Mouse (Mus musculus): ENCODE data around the gene Ankrd11.
"Not testable (repeated sequence)": the region's sequence is repeated elsewhere in the genome, so short reads cannot be mapped to it uniquely, and the experiment has no call there.

Ankrd11 gene

DNA sequence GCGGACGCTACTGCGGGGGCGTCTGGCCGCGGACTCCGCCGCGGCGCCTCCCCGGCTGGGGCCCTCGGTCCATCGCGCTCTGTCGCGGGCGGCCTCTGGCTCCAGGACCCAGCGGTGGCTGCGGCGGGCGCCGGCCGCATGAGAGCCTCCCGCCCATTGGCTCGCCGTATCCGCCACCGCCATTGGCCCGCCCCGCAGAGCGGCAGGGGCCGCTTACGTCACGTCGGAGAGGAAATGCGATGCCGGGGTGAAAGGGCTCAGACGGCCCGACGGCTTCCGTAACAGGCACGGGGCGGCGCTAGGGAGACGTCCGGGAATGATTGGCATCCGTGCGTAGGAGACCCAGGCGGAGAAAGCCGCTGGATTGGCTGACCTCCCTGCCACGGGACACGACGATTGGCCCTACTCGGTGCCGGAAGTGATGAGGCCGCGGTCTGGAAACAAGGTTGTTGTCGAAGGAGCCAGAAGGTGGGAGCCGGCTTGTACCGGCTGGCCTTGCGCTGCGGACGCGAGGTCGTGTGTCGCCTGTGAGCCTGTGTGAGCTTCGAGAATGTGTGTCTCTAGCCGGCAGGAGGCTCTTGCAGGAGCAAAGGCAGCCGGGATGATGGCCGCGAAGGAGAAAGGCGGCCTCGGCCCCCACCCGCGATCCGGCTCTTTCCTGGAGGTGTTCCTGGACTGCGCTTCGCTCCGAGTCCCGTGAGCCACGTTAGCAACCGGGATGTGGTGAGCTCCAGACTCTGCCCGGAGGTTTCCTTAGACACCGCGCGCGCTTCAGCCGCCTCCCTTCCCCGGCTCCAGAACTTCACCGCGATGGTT is at the start of gene Ankrd11:
Gene Ankrd11 (minus strand): TSS at position 120 of the 816 bp plus-strand sequence.
- DNase-seq (ENCODE audit: low spot score), result peak; percentile 100

DNA sequence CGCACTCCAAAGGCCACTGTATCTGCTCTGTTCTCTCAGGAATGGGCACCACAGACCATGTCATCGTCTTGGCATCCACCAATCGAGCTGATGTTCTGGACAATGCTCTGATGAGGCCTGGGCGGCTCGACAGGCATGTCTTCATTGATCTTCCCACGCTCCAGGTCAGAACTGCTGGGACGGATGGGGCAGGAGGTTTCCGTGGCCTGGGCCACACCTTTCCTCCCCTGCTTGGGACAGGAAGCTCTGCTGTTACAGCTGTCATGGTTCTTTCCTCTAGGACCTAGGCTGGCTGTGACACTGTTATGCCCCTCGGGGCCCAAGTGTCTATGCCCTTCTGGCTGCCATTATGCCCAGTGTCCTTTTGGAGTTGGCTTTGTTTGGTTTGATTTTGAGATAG is 45.2 kb upstream of the Ankrd11 start:
- no peak for DNase-seq (ENCODE audit: low spot score)

DNA sequence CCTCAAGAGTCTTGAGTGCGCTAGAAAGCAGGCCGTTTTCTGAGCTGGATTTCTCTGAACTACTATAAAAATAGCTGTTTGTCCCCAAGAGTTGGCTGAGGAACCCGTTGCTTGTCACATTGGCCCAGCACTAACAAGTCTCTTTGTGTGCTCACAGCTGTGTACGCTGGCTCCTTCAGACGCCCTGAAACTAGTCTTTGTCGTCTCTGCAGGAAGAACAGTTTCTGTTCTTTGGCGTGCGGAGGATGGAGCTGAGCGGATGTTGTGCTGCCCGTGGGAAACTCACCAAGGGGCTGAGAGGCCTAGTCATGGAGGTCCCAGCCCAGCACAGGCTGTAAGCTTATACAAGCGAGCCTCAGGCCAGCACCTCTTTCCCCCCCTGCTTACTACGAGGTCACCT is 41.5 kb upstream of the Ankrd11 start:
- DNase-seq (ENCODE audit: low spot score), result no peak

DNA sequence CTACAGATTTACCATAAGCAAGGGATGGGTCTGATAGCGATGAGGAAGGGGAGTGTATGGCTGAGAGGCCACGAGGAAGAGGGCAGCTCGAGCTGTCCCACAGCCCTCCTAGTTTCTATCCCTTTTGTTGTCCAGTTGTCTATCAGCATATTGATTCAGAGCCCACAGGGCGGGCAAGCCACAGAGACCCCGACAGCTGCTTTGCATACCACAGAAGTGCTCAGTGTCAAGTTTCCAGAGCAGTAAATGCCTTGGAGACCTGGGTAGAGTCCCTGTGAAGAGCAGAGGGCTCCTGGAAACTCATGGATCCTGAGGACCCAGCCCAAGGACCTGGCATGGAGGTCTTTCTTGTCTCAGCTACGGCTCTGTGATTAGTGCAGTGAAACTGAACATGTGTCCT is 40.9 kb upstream of the Ankrd11 start:
- DNase-seq (ENCODE audit: low spot score), result no peak

DNA sequence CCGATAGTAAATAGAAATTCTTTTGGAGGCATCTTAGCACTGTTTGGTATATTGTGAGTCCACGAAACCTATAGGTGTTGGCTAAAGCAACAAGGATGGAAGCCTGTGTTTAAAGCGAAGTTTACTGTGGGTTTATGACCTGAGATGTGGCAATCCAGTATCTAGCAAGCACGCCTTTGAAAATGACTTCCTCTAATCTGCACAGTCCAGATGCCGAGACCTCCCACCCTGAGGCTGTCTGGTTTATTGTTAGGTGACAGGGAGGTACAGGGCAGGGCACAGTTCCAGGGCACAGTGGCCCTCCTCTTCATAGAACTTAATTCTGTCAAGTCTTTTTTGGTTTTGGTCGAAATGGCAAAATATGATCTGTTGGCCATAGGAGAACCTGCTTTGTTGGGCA is 35.1 kb upstream of the Ankrd11 start:
- DNase-seq (ENCODE audit: low spot score), result no peak

DNA sequence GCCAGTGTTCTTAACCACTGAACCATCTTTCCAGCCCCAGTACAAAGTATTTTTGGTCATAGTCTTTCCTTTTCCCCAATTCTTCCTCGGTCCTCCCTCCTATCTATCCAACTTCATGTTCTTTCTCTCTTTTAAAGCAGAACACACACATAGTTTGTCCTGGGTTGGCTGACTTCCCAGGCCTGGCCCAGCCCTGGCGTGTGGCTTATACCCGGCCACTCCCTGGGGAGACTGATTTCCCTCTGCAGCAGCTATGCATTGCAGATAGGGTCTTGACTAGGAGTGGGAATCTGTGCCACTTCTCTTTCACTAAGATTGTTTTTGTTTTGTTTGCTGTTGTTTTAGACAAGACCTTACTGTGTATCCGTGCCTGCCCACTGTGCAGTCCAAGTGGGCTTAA is 29.1 kb upstream of the Ankrd11 start:
- DNase-seq (ENCODE audit: low spot score), result no peak

DNA sequence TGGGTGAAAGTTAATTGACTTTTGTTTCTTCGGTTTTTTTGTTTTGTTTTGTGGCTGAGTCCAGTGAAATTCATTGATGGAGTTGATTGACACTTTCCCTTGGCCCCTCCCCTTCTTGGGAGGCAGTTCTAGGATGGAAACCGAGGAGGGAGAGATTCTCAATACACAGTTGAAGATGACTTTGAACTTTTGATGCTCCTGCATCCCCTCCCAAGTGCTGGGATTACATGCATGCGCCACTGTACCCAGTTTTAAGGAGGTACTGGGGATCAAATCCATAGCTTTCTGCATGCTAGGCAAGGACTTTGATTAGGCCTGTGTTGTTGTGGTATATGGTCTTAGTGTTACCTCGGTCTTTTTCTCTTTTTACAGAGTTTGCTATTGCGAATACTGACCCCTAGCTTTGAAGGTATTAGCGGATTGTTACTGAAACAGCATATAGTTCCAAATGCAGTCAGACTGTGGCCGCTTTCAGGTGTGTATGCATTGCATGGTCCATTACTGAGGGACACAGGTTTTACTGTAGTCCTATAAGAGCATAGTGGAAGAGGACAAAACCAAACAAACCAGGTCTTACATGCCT is 24.1 kb upstream of the Ankrd11 start:
- peak; percentile 68 for DNase-seq (ENCODE audit: low spot score)

DNA sequence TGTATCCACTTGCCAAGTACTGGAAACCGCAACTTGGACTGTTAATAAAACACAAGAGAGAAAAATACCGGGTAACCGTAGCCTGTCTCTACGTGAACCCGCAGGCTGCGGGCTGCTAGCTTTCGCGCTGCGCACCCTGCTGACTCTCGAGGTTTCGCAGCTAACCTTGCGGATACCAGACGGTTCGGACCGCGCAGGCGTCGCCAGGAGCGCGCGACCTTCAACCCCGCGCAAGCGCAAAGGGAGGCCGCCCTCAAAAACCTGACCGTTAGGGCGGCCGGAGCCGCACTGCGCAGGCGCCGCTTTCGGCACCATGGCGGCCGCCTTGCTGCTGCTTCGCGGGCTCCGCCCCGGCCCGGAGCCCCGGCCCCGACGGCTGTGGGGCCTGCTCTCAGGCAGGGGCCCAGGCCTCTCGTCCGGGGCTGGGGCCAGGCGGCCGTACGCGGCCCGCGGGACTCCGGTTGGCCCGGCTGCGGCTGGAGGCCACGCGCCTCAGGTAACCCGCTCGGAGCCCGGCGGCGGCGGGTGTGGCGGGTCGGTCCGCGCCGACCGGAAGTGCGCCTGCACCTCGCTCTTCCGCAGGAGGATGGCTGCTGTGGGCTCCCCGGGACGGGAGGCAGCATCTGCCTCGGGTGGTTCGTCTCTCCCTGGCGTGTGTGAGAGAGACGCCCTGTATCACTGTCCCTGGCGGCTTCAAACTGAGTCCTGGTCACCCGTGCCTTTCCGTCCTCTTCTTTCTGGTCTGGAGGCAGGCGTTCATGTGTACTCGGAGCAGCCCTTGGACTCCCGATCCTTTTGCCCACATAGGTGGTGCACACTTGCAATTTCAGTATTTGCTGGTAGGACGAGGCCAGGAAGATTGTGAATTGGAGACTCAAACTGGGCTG is 23.4 kb upstream of the Ankrd11 start:
- peak; percentile 98 for DNase-seq (ENCODE audit: low spot score)

DNA sequence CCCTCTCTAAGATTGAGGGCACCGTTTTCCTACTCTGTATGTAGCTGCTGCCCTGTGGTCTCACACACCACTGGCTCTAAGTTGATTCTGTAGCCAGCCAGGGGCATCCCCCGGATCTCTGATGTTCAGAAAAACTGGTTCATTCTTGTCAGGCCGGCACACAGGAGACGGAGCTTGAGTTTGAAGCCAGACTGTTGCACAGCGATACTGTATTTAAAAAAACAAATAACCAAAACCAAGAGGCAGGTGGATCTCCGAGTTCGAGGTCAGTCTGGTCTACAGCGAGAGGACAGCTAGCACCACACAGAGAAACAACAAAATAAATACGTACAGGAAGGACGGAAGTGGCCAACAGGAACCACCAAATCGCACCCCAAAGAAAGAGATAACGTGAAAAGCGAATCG is 22.7 kb upstream of the Ankrd11 start:
- DNase-seq (ENCODE audit: low spot score), result peak; percentile 66

DNA sequence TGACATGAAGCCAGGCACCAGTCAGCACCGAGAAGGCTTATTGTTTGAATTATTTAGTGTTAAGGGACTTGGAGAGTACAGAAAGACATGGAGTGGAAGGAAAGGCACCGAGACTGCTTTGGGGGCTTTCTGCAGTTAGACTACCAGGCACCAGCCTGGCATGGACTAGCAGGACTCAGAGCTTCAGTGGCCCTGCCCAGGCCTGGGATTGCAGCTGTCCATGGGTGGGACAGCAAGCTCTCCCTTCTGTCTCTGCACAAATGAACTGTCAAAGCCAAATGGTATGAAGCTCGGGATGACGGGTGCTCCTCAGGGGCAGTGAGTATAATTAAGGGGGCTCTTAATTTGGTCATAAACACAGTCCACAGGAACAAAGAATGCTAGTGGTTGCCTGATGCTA is 22.0 kb upstream of the Ankrd11 start:
- DNase-seq (ENCODE audit: low spot score), result no peak

DNA sequence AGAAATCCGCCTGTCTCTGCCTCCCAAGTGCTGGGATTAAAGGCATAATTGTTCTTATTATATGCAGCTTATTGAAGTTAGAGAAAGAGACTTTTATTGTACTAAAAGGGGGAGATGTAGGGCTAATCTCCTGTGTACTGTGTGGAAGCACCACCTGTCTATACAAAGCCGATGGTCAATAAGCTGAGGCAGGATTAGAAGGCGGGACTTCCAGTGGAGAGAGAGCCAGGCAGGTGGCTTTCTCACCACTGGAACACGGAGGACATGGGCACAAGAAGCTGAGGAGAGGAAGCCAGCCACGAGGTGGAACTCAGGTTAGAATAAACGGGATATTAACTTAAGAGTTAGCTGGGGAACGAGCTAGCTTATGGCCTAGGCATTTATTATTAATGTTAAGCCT is 20.6 kb upstream of the Ankrd11 start, which contains the start of gene Spg7:
Gene Spg7 (plus strand): TSS at position 222 of the 400 bp plus-strand sequence.
- DNase-seq (ENCODE audit: low spot score), result no peak

DNA sequence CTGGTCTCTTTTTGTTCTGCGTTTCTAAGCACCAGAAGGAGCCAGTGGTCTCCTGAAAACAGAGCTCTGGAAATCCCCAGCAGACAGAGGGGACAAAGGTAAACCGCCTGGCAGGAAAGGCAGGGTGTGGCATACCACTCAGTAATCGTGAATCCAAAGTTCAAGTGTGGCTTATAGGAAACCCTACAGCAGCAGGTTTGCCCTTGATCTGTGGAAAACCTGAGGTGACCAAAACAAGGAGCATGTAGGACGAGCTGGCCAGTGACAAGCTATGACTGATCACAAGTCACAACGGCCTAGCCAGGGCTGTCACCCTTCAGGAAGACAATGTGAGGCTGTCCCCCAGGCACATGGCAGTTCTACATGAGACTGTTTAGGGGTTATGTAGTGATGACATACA is 9.4 kb upstream of the Ankrd11 start:
- no peak for DNase-seq (ENCODE audit: low spot score)

DNA sequence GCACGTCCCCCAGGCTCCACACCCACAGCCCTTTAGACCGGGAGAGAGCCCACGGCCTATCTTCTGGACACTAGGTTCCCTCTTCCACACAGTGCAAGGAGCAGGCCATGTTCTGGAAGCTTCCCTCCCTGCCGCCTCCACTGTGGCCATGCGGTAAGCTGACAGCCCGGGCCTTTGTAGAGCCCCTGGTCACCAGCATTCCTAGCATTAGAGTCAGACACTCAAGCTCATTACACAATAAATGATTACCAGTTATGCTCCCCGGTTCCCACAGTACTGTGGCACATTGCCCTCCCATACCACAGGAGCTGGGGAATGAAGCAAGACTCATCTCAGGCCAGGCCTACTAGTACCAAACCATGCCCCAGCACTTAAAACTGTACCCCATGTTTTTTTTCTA is 6.3 kb upstream of the Ankrd11 start:
- DNase-seq (ENCODE audit: low spot score), result no peak

DNA sequence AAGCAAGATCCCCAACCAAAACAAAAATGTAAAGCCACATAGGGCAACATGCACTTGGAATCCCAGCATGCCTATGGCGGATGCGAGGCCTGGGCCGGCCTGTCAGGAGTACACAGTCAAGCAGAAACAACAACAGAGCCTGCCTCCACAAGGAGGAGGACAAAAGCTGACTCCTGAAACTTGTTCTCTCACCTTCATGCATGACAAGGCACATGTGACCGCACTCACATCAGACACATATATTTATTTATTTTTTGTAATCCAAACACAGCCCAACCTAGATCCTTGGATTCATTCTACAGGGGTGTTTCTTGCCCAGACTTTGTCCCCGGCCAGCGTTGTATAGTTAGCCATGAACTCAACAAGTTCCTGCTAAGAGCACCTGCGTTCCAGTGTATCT is 5.8 kb upstream of the Ankrd11 start:
- no peak for DNase-seq (ENCODE audit: low spot score)

DNA sequence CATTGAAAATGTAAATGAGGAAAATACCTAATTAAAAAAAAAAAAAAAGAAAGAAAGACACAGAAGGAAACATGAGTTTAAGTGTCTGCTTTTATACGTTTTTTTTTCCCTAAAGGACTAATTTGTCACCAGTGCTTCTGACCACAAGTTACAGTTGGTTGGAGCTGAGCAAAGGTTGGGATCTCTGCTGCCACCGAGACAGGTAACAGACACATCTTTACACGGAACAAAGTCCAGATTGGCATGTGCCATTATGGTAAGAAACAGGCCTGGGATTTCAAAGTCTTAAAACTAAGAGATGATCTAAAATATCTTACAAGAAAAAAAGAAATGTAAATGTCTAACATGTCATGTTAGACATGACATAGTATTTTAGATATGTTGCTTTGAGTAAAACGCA is 4.6 kb upstream of the Ankrd11 start:
- no peak for DNase-seq (ENCODE audit: low spot score)

DNA sequence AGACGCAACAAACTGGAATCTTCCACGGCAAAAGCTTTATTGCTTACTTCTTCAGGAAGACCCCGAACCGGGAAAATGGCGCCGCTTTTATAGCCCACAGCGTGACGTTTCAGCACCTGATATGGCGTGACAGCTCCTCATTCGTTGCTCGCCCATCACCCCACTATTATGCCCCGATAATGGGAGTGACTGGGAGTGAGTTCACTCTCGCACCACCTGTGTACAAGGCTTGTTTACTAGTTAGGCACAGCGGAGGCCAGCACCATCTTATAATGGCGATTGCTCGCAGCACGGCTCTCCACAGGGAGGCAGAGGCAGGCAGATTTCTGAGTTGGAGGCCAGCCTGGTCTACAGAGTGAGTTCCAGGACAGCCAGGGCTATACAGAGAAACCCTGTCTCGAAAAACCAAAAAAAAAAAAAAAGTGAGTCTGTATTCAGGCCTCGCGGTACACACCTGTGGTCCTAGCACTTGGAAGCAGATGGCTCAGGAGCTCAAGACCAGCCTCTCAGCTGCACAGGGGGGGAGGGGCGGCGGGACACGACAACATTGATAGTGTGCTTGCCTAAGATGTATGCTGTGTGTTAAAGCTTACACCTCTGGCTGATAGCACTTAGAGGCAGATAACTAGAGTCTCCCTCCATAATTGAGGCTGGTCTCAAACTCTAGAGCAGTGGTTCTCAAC is 2.8 kb upstream of the Ankrd11 start:
- not testable (repeated sequence) for DNase-seq (ENCODE audit: low spot score)

DNA sequence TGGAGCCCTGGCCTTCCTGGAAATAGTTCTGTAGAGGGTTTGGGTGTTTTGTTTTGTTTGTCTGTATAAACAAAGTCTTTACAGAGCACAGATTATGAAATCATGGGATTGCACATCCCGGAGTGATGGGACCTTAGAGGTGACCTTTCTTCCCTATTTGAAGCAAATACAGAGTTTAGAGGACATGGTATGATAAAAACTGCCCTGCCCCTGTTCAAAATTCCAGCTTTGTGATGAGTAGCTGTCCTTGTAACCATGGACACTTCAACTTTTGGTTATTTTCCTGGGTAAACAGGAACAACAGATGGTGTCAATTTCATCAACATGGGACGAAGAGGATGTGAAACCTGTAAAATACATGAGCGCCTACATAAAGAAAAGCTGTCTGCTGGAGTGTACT is 1.9 kb upstream of the Ankrd11 start:
- no peak for DNase-seq (ENCODE audit: low spot score)

DNA sequence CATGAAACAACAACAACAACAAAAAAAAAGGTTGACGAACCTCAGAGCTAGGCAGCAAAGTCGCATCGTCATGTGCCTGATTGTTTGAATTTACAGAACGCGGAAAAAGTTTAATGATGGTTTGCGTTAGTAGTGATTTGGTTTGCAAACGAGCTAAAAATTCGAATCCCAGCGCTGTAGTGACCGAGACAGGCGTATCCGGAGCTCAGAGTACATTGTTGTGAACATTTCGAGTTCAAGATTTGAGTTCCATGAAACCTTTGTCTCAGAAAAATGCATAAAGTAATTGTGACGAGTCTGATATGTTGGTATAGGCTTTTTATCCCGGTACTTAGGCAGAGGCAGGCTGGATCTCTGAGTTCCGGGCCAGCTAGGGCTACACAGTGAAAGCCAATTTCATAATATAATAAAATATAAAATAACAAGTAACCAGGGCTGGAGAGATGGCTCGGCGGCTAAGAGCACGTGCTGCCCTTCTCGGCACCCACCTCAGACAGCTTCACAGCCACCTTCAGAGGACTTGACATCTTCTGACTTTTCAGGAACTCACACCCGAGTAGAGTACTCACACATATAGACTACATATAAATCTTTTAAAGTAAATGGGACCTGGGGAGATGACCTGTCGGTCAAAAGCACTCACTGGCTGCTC is 1.0 kb upstream of the Ankrd11 start:
- peak; percentile 6 for DNase-seq (ENCODE audit: low spot score)

DNA sequence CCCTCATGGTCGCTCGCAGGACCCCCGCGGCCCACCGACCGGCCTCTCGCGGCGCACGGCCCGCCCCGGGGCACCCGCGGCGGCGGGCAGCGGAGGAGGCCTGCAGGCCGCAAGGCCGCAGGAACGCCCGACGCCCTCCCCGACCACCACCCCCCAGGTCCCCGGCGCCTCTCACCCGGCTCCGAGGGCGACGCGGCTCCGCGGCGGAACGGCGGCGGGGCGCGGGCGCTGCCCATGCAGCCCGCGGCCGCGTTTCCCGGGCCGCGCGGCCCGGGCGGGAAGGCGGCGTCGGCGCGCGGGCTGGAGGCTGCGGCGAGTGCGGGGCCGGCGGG is 337 bp downstream of the Ankrd11 start:
- no peak for DNase-seq (ENCODE audit: low spot score)

DNA sequence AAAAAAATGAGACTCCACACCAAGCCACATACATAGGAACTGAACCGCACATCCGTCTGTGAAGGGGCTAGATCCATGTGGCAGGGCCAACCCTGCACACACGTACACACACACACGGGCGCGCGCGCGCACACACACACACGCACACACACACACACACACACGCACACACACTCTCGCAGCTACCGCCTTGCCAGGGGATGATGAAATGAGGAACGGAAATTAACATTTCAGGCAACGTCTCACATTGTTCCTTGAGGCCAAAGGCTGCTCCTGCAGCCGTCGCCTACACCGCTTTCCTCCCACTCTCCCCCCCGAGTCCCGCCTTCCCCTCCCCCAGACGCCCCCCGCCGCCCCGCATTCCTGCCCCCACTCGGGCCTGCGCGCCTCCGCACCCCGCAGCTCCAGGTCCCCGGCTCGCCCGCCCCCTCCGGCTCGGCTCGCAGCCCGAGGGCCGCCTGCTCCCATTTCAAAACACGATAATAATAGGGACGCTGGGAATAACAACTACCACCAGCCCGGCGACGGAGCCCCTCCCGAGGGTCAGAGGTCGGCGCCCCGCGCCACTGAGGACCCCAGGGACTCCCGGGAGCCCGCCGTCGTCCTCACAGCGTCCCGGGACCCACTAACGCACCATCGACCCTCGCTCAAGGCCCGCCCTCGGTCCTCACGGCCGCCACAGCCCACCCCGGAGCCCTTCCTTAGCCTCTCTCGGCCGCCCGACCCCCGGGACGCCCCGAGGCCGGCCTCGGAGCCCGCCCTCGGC is 886 bp downstream of the Ankrd11 start:
- DNase-seq (ENCODE audit: low spot score), result peak; percentile 71

DNA sequence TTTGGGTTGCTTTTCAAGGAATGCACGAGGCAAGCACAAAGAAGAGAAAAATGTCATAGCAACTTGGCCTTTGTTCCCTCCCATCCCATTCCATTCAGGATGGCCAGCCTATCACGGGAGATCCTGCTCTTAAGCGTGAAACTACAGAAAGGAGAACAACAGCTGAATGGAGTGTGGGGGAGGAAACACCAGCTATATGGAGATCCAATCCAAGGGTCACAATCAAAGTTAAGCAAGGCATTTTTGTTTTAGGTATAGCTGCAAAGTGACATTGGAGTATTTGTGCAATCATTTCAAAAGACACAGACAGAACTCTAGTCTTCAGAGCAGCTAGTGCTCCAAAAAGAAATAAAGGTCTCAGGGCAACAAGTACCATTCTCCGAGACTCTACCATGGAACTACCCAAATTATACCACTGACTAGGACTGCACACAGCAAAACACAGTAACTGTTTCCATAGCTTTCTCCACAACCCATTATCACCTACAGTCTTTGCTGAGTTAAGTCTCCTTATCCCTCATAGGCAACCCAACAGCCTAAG is 1.9 kb downstream of the Ankrd11 start:
- peak; percentile 79 for DNase-seq (ENCODE audit: low spot score)

Data from embryo, embryonic 10.5 days (tissue).